Mouse (Mus musculus) neural tube, embryonic 12.5 days (tissue): ENCODE data around the gene Zc3h7b. TPM values are rescaled to one million over a fixed set of nuclear protein-coding genes. Genes with fewer than 3 reads are reported as not detected.

Source experiments
- ATAC-seq: fragments of 200-750 bp; cut with Nextera tagmentation; 2 replicates; pipeline ENCODE4 v1.8.0; 2017; ENCODE audit warnings: low read depth, mild to moderate bottlenecking, moderate TSS enrichment, moderate library complexity; ENCODE audit not compliant: low FRiP score
- H3K27ac ChIP-seq: fragments of 300-500 bp; sonication (generic); 2 replicates; pipeline ENCODE4 v1.5.1; 2016
- H3K27me3 ChIP-seq: fragments of 300-500 bp; sonication (generic); replicated peaks from 2 replicates; pipeline ENCODE4 v1.6.1; 2016; ENCODE audit warnings: mild to moderate bottlenecking
- H3K36me3 ChIP-seq: fragments of 300-500 bp; sonication (generic); 2 replicates; pipeline ENCODE4 v1.6.1; 2016; ENCODE audit warnings: mild to moderate bottlenecking
- H3K4me1 ChIP-seq: fragments of 300-500 bp; sonication (generic); 2 replicates; pipeline ENCODE4 v1.6.1; 2016
- H3K4me2 ChIP-seq: fragments of 300-500 bp; sonication (generic); replicated peaks from 2 replicates; pipeline ENCODE4 v1.6.1; 2016; ENCODE audit warnings: mild to moderate bottlenecking
- H3K4me3 ChIP-seq: fragments of 300-500 bp; sonication (generic); 2 replicates; pipeline ENCODE4 v1.5.1; 2016
- H3K9ac ChIP-seq: fragments of 300-500 bp; sonication (generic); 2 replicates; pipeline ENCODE4 v1.6.1; 2016; ENCODE audit warnings: mild to moderate bottlenecking
- H3K9me3 ChIP-seq: fragments of 300-500 bp; sonication (generic); 2 replicates; pipeline ENCODE4 v1.6.1; 2016; ENCODE audit warnings: mild to moderate bottlenecking
- WGBS: fragments of 180-500 bp; shearing (Covaris S2); methylation state at CpG from one replicate; pipeline ENCODE4 v1.1.7; 2016; 5-methylcytosine and 5-hydroxymethylcytosine counted together
- polyA plus RNA-seq: library from polyadenylated mRNA; unstranded; fragments of >200 nt; fragmentation: Nextera tagmentation; extraction: Ambion mirVana; gene quantifications from 2 replicates; pipeline ENCODE4 v1.2.1, GENCODE M21; 2016

Zc3h7b gene
- polyA plus RNA-seq, 1 experiment from 2014 or later = 48.3 TPM

GRCm38 (mm10) chr15:81772431-81773120 is 27.7 kb downstream of the Zc3h7b start:
- no peaks in the 10 kb centered on the region for H3K27me3 ChIP-seq
- peaks cover 90% of the 10 kb centered on the region for H3K36me3 ChIP-seq
- ATAC-seq = no peak
- no peak overlapping the region for H3K4me3 ChIP-seq
- H3K9ac ChIP-seq = no peak overlapping the region
- H3K9me3 ChIP-seq = no peaks in the 10 kb centered on the region
- no peaks in the 10 kb centered on the region for H3K4me1 ChIP-seq
- no peak overlapping the region for H3K27ac ChIP-seq
- 80% methylated on average over 20 of the region's 20 CpGs for WGBS
- H3K4me2 ChIP-seq = no peak overlapping the region

GRCm38 (mm10) chr15:81774505-81775171 is 29.8 kb downstream of the Zc3h7b start:
- Histone ChIP-seq H3K4me1 (no peaks in the 10 kb centered on the region), H3K9ac (no peak overlapping the region), H3K36me3 (peaks cover 92% of the 10 kb centered on the region), H3K4me2 (no peak overlapping the region), H3K4me3 (no peak overlapping the region), H3K9me3 (no peaks in the 10 kb centered on the region), H3K27ac (no peak overlapping the region), H3K27me3 (no peaks in the 10 kb centered on the region)
- no peak for ATAC-seq
- 90% methylated on average over 15 of the region's 15 CpGs for WGBS

DNA sequence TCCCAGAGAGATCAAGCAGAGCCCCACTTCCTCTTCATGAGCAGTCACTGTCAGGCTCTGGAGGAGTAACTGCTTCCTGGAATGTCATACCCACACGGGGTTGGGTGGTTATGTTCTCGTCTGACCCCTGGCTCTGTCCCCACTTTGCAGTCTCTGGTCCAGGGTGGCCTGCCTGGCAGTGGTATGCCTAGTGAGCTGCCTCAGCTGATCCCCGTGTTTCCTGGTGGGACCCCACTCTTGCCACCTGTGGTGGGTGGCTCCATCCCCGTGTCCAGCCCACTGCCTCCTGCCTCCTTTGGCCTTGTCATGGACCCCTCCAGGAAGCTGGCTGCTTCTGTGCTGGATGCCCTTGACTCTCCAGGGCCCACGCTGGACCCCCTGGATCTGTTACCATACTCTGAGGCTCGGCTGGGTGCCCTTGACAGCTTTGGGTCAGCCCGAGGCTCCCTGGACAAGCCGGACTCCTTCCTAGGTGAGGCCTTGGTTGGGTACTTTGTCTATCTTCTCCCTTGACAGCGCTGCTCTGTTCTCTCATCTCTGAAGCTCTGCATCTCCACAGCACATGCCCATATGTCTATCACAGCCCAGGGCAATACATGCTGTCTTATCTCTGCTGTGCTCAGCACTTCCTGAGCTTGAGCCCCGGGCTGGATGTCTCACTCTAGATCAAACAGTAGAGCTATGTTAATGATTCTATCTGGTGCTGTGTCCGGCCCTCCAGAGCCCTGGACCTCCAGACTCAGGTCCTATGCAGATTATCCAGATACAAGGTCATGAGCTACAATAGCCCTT is 32.0 kb downstream of the Zc3h7b start:
- no peak overlapping the region for H3K27ac ChIP-seq
- no peak overlapping the region for H3K4me2 ChIP-seq
- H3K4me1 ChIP-seq = no peaks in the 10 kb centered on the region
- H3K9ac ChIP-seq = no peak overlapping the region
- H3K27me3 ChIP-seq = no peaks in the 10 kb centered on the region
- H3K36me3 ChIP-seq = peaks cover 99% of the 10 kb centered on the region
- ATAC-seq = no peak
- no peaks in the 10 kb centered on the region for H3K9me3 ChIP-seq
- 93% methylated on average over 11 of the region's 11 CpGs for WGBS
- H3K4me3 ChIP-seq = no peak overlapping the region

- no peak for ATAC-seq
- WGBS = 81% methylated on average over 7 of the region's 7 CpGs
Observed at GRCm38 (mm10) chr15:81781816-81782215, 37.0 kb downstream of the Zc3h7b start.

DNA sequence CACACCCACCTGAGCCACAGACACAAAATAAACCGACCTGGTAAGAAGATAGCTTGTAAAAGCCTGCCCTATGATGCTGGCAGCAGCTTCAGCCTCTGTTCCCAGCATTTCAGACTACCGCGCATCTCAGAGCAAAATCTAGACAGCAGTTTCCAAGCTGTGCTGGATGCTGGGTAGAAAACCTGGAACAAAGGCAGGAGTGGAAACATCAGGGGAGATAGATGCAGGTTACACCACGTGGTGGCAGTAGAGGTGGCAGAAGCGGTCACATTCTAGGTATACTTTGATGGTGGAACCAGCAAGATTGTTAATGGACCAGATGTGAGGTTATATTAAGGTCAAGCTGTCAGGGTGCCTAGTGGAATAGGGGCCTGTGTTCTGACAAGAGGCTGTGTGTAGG is 39.9 kb downstream of the Zc3h7b start:
- H3K4me3 ChIP-seq = no peak overlapping the region
- no peaks in the 10 kb centered on the region for H3K27me3 ChIP-seq
- no peak overlapping the region for H3K9ac ChIP-seq
- no peak overlapping the region for H3K27ac ChIP-seq
- WGBS = 78% methylated on average over 5 of the region's 5 CpGs
- no peak overlapping the region for H3K4me2 ChIP-seq
- ATAC-seq = no peak
- H3K9me3 ChIP-seq = no peaks in the 10 kb centered on the region
- H3K36me3 ChIP-seq = peaks cover 89% of the 10 kb centered on the region
- no peaks in the 10 kb centered on the region for H3K4me1 ChIP-seq

More at GRCm38 (mm10) chr15:81781816-81782215, 37.0 kb downstream of the Zc3h7b start:
- no peak overlapping the region for H3K9ac ChIP-seq
- H3K4me1 ChIP-seq = no peaks in the 10 kb centered on the region
- H3K27ac ChIP-seq = no peak overlapping the region
- no peaks in the 10 kb centered on the region for H3K27me3 ChIP-seq
- no peaks in the 10 kb centered on the region for H3K9me3 ChIP-seq
- no peak overlapping the region for H3K4me2 ChIP-seq
- no peak overlapping the region for H3K4me3 ChIP-seq
- H3K36me3 ChIP-seq = peaks cover 94% of the 10 kb centered on the region

DNA sequence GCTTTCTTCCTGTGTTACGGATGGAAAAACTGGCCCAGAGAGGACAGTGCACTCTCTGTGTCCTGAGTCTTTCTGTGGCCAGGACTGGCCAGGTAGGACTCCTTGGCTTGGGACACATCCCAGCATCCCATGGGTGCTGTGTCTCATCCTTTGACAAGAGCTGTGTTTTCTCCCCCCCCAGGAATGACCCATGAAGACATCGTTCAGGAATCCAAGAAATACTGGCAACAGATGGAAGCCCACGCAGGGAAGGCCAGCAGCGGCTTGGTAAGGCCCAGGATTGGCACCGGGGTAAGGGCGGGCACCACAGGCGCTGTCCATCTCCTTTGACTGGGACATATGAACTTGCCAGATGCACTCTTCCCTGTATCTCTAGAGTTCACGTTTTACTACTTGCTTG is 40.8 kb downstream of the Zc3h7b start:
- Histone ChIP-seq H3K27me3 (no peaks in the 10 kb centered on the region), H3K36me3 (peaks cover 87% of the 10 kb centered on the region), H3K4me2 (no peak overlapping the region), H3K27ac (no peak overlapping the region), H3K4me3 (no peak overlapping the region), H3K4me1 (no peaks in the 10 kb centered on the region), H3K9ac (no peak overlapping the region), H3K9me3 (no peaks in the 10 kb centered on the region)
- WGBS = 98% methylated on average over 8 of the region's 8 CpGs
- ATAC-seq = no peak

GRCm38 (mm10) chr15:81787525-81787924 is 42.7 kb downstream of the Zc3h7b start:
- no peak overlapping the region for H3K4me2 ChIP-seq
- H3K4me1 ChIP-seq = no peaks in the 10 kb centered on the region
- no peak overlapping the region for H3K9ac ChIP-seq
- peaks cover 87% of the 10 kb centered on the region for H3K36me3 ChIP-seq
- no peak overlapping the region for H3K4me3 ChIP-seq
- no peak overlapping the region for H3K27ac ChIP-seq
- no peaks in the 10 kb centered on the region for H3K9me3 ChIP-seq
- no peaks in the 10 kb centered on the region for H3K27me3 ChIP-seq
- 96% methylated on average over 13 of the region's 13 CpGs for WGBS
- no peak for ATAC-seq

DNA sequence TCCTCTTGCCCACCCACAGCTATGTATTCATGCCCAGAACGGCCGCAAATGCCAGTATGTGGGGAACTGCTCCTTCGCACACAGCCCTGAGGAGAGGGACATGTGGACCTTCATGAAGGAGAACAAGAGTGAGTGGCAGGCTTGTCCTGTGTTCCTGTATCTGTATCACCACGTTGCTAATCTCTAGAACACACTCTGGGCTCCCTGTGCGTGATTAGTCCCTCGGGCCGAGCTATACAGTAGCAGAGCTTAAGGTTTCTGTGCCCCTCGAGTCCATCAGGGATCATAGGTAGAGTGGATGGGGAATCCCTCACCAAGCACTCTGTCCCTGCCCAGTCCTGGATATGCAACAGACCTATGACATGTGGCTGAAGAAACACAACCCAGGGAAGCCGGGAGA is 47.6 kb downstream of the Zc3h7b start:
- peaks cover 80% of the 10 kb centered on the region for H3K36me3 ChIP-seq

GRCm38 (mm10) chr15:81796228-81796627 is 51.4 kb downstream of the Zc3h7b start:
- peaks cover 48% of the 10 kb centered on the region for H3K36me3 ChIP-seq
- WGBS = 80% methylated on average over 3 of the region's 3 CpGs
- ATAC-seq = peak; percentile 33; the same call in 1 of the 2 replicates
- H3K9me3 ChIP-seq = no peaks in the 10 kb centered on the region
- no peaks in the 10 kb centered on the region for H3K4me1 ChIP-seq
- H3K27me3 ChIP-seq = no peaks in the 10 kb centered on the region
- no peak overlapping the region for H3K4me2 ChIP-seq
- H3K4me3 ChIP-seq = no peak overlapping the region
- no peak overlapping the region for H3K27ac ChIP-seq
- no peak overlapping the region; the same call in 1 of the 2 replicates for H3K9ac ChIP-seq

More for the DNA sequence above, 47.6 kb downstream of the Zc3h7b start:
- Histone ChIP-seq H3K4me2 (no peak overlapping the region), H3K27me3 (no peaks in the 10 kb centered on the region), H3K4me3 (no peak overlapping the region), H3K4me1 (no peaks in the 10 kb centered on the region), H3K9ac (no peak overlapping the region), H3K9me3 (no peaks in the 10 kb centered on the region), H3K27ac (no peak overlapping the region)
- ATAC-seq = no peak
- 94% methylated on average over 9 of the region's 9 CpGs for WGBS

- Histone ChIP-seq H3K4me3 (no peak overlapping the region), H3K9me3 (no peaks in the 10 kb centered on the region), H3K4me1 (peaks cover 11% of the 10 kb centered on the region), H3K36me3 (peaks cover 32% of the 10 kb centered on the region), H3K27me3 (no peaks in the 10 kb centered on the region), H3K4me2 (no peak overlapping the region), H3K27ac (no peak overlapping the region), H3K9ac (no peak overlapping the region)
- WGBS = 89% methylated on average over 6 of the region's 6 CpGs
- no peak for ATAC-seq
Observed at GRCm38 (mm10) chr15:81797861-81798260, 53.0 kb downstream of the Zc3h7b start.

DNA sequence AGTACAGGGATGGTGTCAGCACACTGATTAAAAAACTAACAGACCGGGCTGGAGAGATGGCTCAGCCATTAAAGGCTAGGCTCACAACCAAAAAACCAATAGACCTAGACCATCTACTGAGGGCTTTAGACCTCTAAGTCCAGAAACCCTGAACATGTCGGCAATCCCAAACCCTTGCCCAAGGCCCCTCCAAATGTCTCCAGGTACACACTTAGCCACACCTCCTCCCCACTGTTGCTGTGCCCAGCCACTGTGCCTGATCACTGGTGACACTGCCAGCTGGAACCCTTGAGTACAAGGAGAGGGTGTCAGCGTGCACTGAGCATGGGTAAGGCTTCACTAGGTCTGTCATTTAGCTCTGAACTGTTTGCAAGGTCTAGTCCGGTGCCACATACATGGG is 53.6 kb downstream of the Zc3h7b start:
- Histone ChIP-seq H3K4me1 (peaks cover 16% of the 10 kb centered on the region), H3K4me3 (no peak overlapping the region), H3K4me2 (no peak overlapping the region), H3K27ac (no peak overlapping the region), H3K36me3 (peaks cover 26% of the 10 kb centered on the region), H3K9me3 (no peaks in the 10 kb centered on the region), H3K9ac (no peak overlapping the region), H3K27me3 (no peaks in the 10 kb centered on the region)
- no peak for ATAC-seq
- 85% methylated on average over 4 of the region's 4 CpGs for WGBS

GRCm38 (mm10) chr15:81800391-81800790 is 55.5 kb downstream of the Zc3h7b start:
- Histone ChIP-seq H3K9me3 (no peaks in the 10 kb centered on the region), H3K4me1 (peaks cover 19% of the 10 kb centered on the region), H3K27ac (no peak overlapping the region), H3K27me3 (no peaks in the 10 kb centered on the region), H3K9ac (no peak overlapping the region), H3K4me2 (no peak overlapping the region), H3K4me3 (no peak overlapping the region), H3K36me3 (peaks cover 8% of the 10 kb centered on the region)
- 84% methylated on average over 3 of the region's 3 CpGs for WGBS
- ATAC-seq = no peak
